Mouse (Mus musculus) T-helper 1 cell (primary cell): ENCODE data around the gene Tgds.
"Not testable (repeated sequence)": the region's sequence is repeated elsewhere in the genome, so short reads cannot be mapped to it uniquely, and the experiment has no call there.

ENCODE experiments used
- in situ Hi-C: fragments of 300-600 bp; cut with MboI, MseI; formaldehyde crosslinking; loops from one replicate; pipeline ENCODE4 v1.15.1; 2025; ENCODE audit warnings: high pct_unique_total_duplicates

The Tgds gene

GRCm38 (mm10) chr14:118132642-118132977, at the start of gene Tgds:
TSS of gene Tgds (minus strand) at chr14:118132755.
- in situ Hi-C loops: loop anchor here (10.0 kb wide), 1 partner anchor 852 kb away; no protein-coding TSS in a partner anchor

GRCm38 (mm10) chr14:118180711-118181177, 48.2 kb upstream of the Tgds start:
- in situ Hi-C loops: no loop called here

- in situ Hi-C loops: no loop called here
Observed at GRCm38 (mm10) chr14:118180117-118180557, 47.6 kb upstream of the Tgds start.

- in situ Hi-C loops: no loop called here
Observed at GRCm38 (mm10) chr14:118179701-118180100, 47.1 kb upstream of the Tgds start.

GRCm38 (mm10) chr14:118179251-118179650, 46.7 kb upstream of the Tgds start:
- in situ Hi-C loops: no loop called here

GRCm38 (mm10) chr14:118175694-118176085, 43.1 kb upstream of the Tgds start:
- in situ Hi-C loops: no loop called here

GRCm38 (mm10) chr14:118175071-118175693, 42.6 kb upstream of the Tgds start:
- in situ Hi-C loops: no loop called here

- in situ Hi-C loops: no loop called here
Observed at GRCm38 (mm10) chr14:118173590-118174203, 41.1 kb upstream of the Tgds start.

- in situ Hi-C loops: no loop called here
Observed at GRCm38 (mm10) chr14:118168776-118169175, 36.2 kb upstream of the Tgds start.

GRCm38 (mm10) chr14:118162640-118163039, 30.1 kb upstream of the Tgds start:
- in situ Hi-C loops: no loop called here

- in situ Hi-C loops: no loop called here
Observed at GRCm38 (mm10) chr14:118161751-118162150, 29.2 kb upstream of the Tgds start.

- in situ Hi-C loops: no loop called here
Observed at GRCm38 (mm10) chr14:118157146-118157545, 24.6 kb upstream of the Tgds start.

- in situ Hi-C loops: no loop called here
Observed at GRCm38 (mm10) chr14:118156740-118157139, 24.2 kb upstream of the Tgds start.

GRCm38 (mm10) chr14:118156056-118156455, 23.5 kb upstream of the Tgds start:
- in situ Hi-C loops: not testable (repeated sequence)

GRCm38 (mm10) chr14:118152294-118152651, 19.7 kb upstream of the Tgds start:
- in situ Hi-C loops: no loop called here

- in situ Hi-C loops: no loop called here
Observed at GRCm38 (mm10) chr14:118151651-118152293, 19.2 kb upstream of the Tgds start.

GRCm38 (mm10) chr14:118150656-118151551, 18.3 kb upstream of the Tgds start:
- in situ Hi-C loops: no loop called here

GRCm38 (mm10) chr14:118148554-118148953, 16.0 kb upstream of the Tgds start:
- in situ Hi-C loops: no loop called here

- in situ Hi-C loops: no loop called here
Observed at GRCm38 (mm10) chr14:118148046-118148445, 15.5 kb upstream of the Tgds start.

- in situ Hi-C loops: no loop called here
Observed at GRCm38 (mm10) chr14:118142283-118142682, 9.7 kb upstream of the Tgds start.

GRCm38 (mm10) chr14:118137487-118137886, 4.9 kb upstream of the Tgds start:
- in situ Hi-C loops: loop anchor here (10.0 kb wide), 1 partner anchor 847 kb away; no protein-coding TSS in a partner anchor
